In the genomic region with DNA sequence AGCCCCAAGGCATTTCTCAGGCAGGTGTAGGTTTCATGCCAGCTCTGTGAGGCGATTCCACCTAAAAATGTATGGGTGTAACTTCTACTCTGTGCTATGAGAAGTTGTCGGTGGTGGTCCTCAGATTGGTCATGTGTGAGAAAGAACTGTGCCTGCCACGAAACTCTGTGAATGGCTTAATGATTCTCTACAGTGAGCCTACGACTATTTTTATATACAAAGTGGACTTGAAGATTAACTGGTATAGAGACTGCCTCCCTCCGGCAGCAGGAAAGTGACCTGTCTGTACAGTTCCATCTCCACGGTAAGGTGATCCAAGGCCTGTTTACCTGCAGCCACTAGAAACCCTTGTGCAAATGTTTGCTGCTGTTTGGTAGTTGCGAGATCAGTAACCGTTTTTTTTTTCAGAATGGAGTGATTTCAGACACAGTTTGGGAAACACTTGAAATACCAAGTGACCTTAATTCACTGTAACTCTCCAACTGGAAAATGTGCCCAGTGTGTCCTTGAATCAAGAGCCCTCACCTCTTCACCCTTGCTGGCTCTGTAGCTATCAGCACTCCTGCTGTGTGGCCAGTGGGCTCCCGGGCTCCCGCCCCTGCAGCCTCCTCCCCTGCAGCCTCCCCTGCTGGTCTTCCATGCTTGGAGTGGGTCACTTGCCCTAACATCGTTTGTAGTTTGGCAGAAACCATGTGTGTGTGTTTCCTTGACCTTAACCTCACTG, we compare ENCODE assay signal across 13 mouse cellular contexts.
DNase-seq lines count a peak whose midpoint lies in the region; ATAC-seq and TF ChIP-seq lines count a peak whose summit lies in the region.
"Had no signal": no experiment of that assay in that cellular context is flagged by ENCODE, and none has a peak within 500 bp of the region (broad histone marks: within the 10 kb centered on the region; RNA-seq: fewer than 3 reads in every experiment).

No protein-coding gene starts in this region.

- 40% methylated on average over 11 of the region's 11 CpGs for WGBS in heart, embryonic 12.5 days
- 38% methylated on average over 11 of the region's 11 CpGs for WGBS in lung, postnatal 0 days

- DNase-seq in heart, adult 11 months = no peak
- DNase-seq in adipocyte (ENCODE audit: low spot score) = peak; percentile 12
- DNase-seq in kidney, adult 9 months = peak; percentile 85
- DNase-seq in lung, postnatal 0 days (ENCODE audit: low spot score) = peak; percentile 85
- DNase-seq in left cerebral cortex, postnatal 25 days (ENCODE audit: low spot score in 2 of 2) = no peak
- DNase-seq: B cell, adult 2 months; gastrocnemius, postnatal 25 days had no signal

- H3K36me3 ChIP-seq in heart, embryonic 12.5 days = no peaks in the 10 kb centered on the region
- no peaks in the 10 kb centered on the region; the same call in 1 of the 2 replicates for H3K36me3 ChIP-seq in lung, postnatal 0 days (ENCODE audit: insufficient read depth, low read length)
- H3K36me3 ChIP-seq: forebrain, embryonic 10.5 days; limb, embryonic 13.5 days had no signal

- TF ChIP-seq EP300 in lung, postnatal 0 days (IDR thresholded peaks at IDR 0.05) = peak; percentile 87

- no peak overlapping the region for H3K4me2 ChIP-seq in heart, embryonic 12.5 days
- no peak overlapping the region for H3K4me2 ChIP-seq in lung, postnatal 0 days (replicated peaks; ENCODE audit: low read depth, low read length)
- H3K4me2 ChIP-seq: limb, embryonic 13.5 days; midbrain, embryonic 11.5 days had no signal

- peak overlapping the region; percentile 33 for H3K27ac ChIP-seq in heart, embryonic 12.5 days (ENCODE audit: poor library complexity, severe bottlenecking)
- 0 out of 2 replicates have a peak overlapping the region, but pooled peaks have one; percentile 16 for H3K27ac ChIP-seq in lung, postnatal 0 days (ENCODE audit: low read length)
- H3K27ac ChIP-seq: forebrain, embryonic 10.5 days; limb, embryonic 13.5 days had no signal

- no peak overlapping the region for H3K4me3 ChIP-seq in heart, embryonic 12.5 days
- H3K4me3 ChIP-seq in lung, postnatal 0 days (ENCODE audit: low read depth, low read length) = no peak overlapping the region
- H3K4me3 ChIP-seq: forebrain, embryonic 10.5 days; limb, embryonic 13.5 days had no signal

- TF ChIP-seq CTCF in lung, postnatal 0 days (IDR thresholded peaks at IDR 0.05) = peak; percentile 52

- H3K27me3 ChIP-seq in heart, embryonic 12.5 days (replicated peaks) = no peaks in the 10 kb centered on the region
- no peaks in the 10 kb centered on the region for H3K27me3 ChIP-seq in lung, postnatal 0 days (replicated peaks; ENCODE audit: insufficient read depth, low read length)
- H3K27me3 ChIP-seq: limb, embryonic 13.5 days had no signal

- H3K9ac ChIP-seq in heart, embryonic 12.5 days = no peak overlapping the region
- H3K9ac ChIP-seq in lung, postnatal 0 days (replicated peaks; ENCODE audit: low read depth) = no peak overlapping the region
- H3K9ac ChIP-seq: limb, embryonic 13.5 days had no signal

- H3K9me3 ChIP-seq in heart, embryonic 12.5 days (replicated peaks) = no peaks in the 10 kb centered on the region
- H3K9me3 ChIP-seq in lung, postnatal 0 days (ENCODE audit: low read length) = no peaks in the 10 kb centered on the region
- H3K9me3 ChIP-seq: forebrain, embryonic 10.5 days; limb, embryonic 13.5 days had no signal

- ATAC-seq in heart, embryonic 12.5 days (ENCODE audit: insufficient number of reproducible peaks, low FRiP score) = 0 out of 2 replicates have a peak, but pooled peaks have one; percentile 36
- ATAC-seq in lung, postnatal 0 days = peak; percentile 83
- ATAC-seq in CD4-positive, CD25-positive, alpha-beta regulatory T cell, adult 4 months = no peak
- no peak for ATAC-seq in erythroid progenitor cell, adult 5-6 weeks (replicated peaks; ENCODE audit: low FRiP score, poor library complexity, severe bottlenecking)

- intact Hi-C loops in left cerebral cortex, postnatal 25 days (cut with DNase I) = no loop called here

- H3K4me1 ChIP-seq in heart, embryonic 12.5 days (replicated peaks) = peaks cover 70% of the 10 kb centered on the region
- H3K4me1 ChIP-seq in lung, postnatal 0 days (ENCODE audit: insufficient read depth, low read depth, low read length) = peaks cover 24% of the 10 kb centered on the region

Comparison
In these comparisons a context has a peak if more than half of its experiments do, and no peak if none do; other contexts are left out.
1. ATAC-seq: peak in heart, embryonic 12.5 days (single experiment) and lung, postnatal 0 days (single experiment); none in CD4-positive, CD25-positive, alpha-beta regulatory T cell, adult 4 months (single experiment) and erythroid progenitor cell, adult 5-6 weeks (single experiment).
2. DNase-seq: peak in adipocyte (single experiment), kidney, adult 9 months (single experiment) and lung, postnatal 0 days (single experiment); none in heart, adult 11 months (single experiment) and left cerebral cortex, postnatal 25 days (0 of 2).